Mouse (Mus musculus) lung, embryonic 14.5 days (tissue): ENCODE measurements around the gene Sec1. TPM values are rescaled to one million over a fixed set of nuclear protein-coding genes. Genes with fewer than 3 reads are reported as not detected.

Experiments
- ATAC-seq: fragments of 200-750 bp; cut with Nextera tagmentation; 2 replicates; pipeline ENCODE4 v1.8.0; 2017; ENCODE audit warnings: mild to moderate bottlenecking, moderate TSS enrichment, moderate library complexity; ENCODE audit not compliant: insufficient read depth
- DNase-seq: peaks from one replicate; pipeline ENCODE4 v3.0.0-alpha.2; 2015
- H3K27ac ChIP-seq: fragments of 300-500 bp; sonication (generic); 2 replicates; pipeline ENCODE4 v1.5.1; 2014; ENCODE audit warnings: low read depth, mild to moderate bottlenecking, moderate library complexity
- H3K27me3 ChIP-seq: fragments of 300-500 bp; sonication (generic); 2 replicates; pipeline ENCODE4 v1.6.1; 2014; ENCODE audit warnings: low read length, control low read depth; ENCODE audit not compliant: insufficient read depth
- H3K36me3 ChIP-seq: fragments of 300-500 bp; sonication (generic); 2 replicates; pipeline ENCODE4 v1.6.1; 2014; ENCODE audit warnings: control low read depth; ENCODE audit not compliant: insufficient read depth
- H3K4me1 ChIP-seq: fragments of 300-500 bp; sonication (generic); 2 replicates; pipeline ENCODE4 v1.6.1; 2014; ENCODE audit warnings: antibody characterized with exemption, control low read depth; ENCODE audit not compliant: insufficient read depth
- H3K4me2 ChIP-seq: fragments of 300-500 bp; sonication (generic); 2 replicates; pipeline ENCODE4 v1.6.1; 2014; ENCODE audit warnings: mild to moderate bottlenecking
- H3K4me3 ChIP-seq: fragments of 300-500 bp; sonication (generic); 2 replicates; pipeline ENCODE4 v1.5.1; 2014; ENCODE audit warnings: low read depth, low read length
- H3K9ac ChIP-seq: fragments of 300-500 bp; sonication (generic); 2 replicates; pipeline ENCODE4 v1.6.1; 2014
- H3K9me3 ChIP-seq: fragments of 300-500 bp; sonication (generic); 2 replicates; pipeline ENCODE4 v1.6.1; 2016; ENCODE audit warnings: low read depth, low read length, control low read depth
- CTCF ChIP-seq: IDR thresholded peaks from 2 replicates; pipeline ENCODE4 v1.5.1; 2016; ENCODE audit warnings: antibody characterized with exemption, low read depth
- WGBS: fragments of 180-500 bp; shearing (Covaris S2); extraction: QIAGEN DNeasy Blood & Tissue Kit; methylation state at CpG from one replicate; pipeline ENCODE4 v1.1.7; 2014; 5-methylcytosine and 5-hydroxymethylcytosine counted together
- polyA plus RNA-seq: library from polyadenylated mRNA; unstranded; fragments of >200 nt; fragmentation: Nextera tagmentation; extraction: Ambion mirVana; gene quantifications from 2 replicates; pipeline ENCODE4 v1.2.1, GENCODE M21; 2014

Sec1 gene
- polyA plus RNA-seq, 1 experiment from 2014 or later: not detected

GRCm38 (mm10) chr7:45701072-45701471 lies 6.9 kb upstream of the Sec1 start:
- peak overlapping the region; percentile 38; the same call in 1 of the 2 replicates for H3K4me3 ChIP-seq
- no peak overlapping the region for H3K9ac ChIP-seq
- DNase-seq: no peak
- peak overlapping the region; percentile 69; the same call in 1 of the 2 replicates for H3K4me2 ChIP-seq
- peaks cover 10% of the 10 kb centered on the region for H3K4me1 ChIP-seq
- no peak for TF ChIP-seq CTCF
- 37% methylated on average over 11 of the region's 11 CpGs for WGBS
- no peak for ATAC-seq
- H3K36me3 ChIP-seq: no peaks in the 10 kb centered on the region
- H3K9me3 ChIP-seq: no peaks in the 10 kb centered on the region
- H3K27me3 ChIP-seq: peaks cover 25% of the 10 kb centered on the region
- H3K27ac ChIP-seq: no peak overlapping the region

- ATAC-seq: peak; percentile 18; the same call in 1 of the 2 replicates
- DNase-seq: peak; percentile 88
- peak overlapping the region; percentile 69 for H3K4me2 ChIP-seq
- WGBS: 2% methylated on average over 20 of the region's 20 CpGs
- H3K4me3 ChIP-seq: peak overlapping the region; percentile 38
- H3K9ac ChIP-seq: peak overlapping the region; percentile 21; the same call in 1 of the 2 replicates
- H3K9me3 ChIP-seq: no peaks in the 10 kb centered on the region
- peaks cover 25% of the 10 kb centered on the region for H3K27me3 ChIP-seq
- H3K27ac ChIP-seq: no peak overlapping the region
- no peak for TF ChIP-seq CTCF
- H3K36me3 ChIP-seq: no peaks in the 10 kb centered on the region
- H3K4me1 ChIP-seq: peaks cover 4% of the 10 kb centered on the region
Measured at GRCm38 (mm10) chr7:45700301-45701015, 6.3 kb upstream of the Sec1 start.

GRCm38 (mm10) chr7:45699523-45700141 lies 5.4 kb upstream of the Sec1 start, which contains the start of gene Car11:
TSS of gene Car11 (plus strand) at chr7:45699843.
- Histone ChIP-seq H3K4me2 (peak within 1 kb of the TSS; percentile 69), H3K4me3 (peak within 1 kb of the TSS; percentile 38), H3K27me3 (peaks cover 25% of the 10 kb centered on the region), H3K9me3 (no peaks in the 10 kb centered on the region), H3K9ac (peak within 1 kb of the TSS; percentile 38; the same call in 1 of the 2 replicates), H3K27ac (no peak within 1 kb of the TSS), H3K36me3 (no peaks in the 10 kb centered on the region), H3K4me1 (peaks cover 3% of the 10 kb centered on the region; the same call in 1 of the 2 replicates)
- DNase-seq (no peak), ATAC-seq (no peak)
- no peak for TF ChIP-seq CTCF
- 2% methylated on average over 36 of the region's 36 CpGs for WGBS

- Histone ChIP-seq H3K36me3 (no peaks in the 10 kb centered on the region), H3K4me3 (no peak overlapping the region), H3K27ac (no peak overlapping the region), H3K9me3 (no peaks in the 10 kb centered on the region), H3K4me2 (no peak overlapping the region), H3K9ac (no peak overlapping the region), H3K4me1 (peaks cover 3% of the 10 kb centered on the region; the same call in 1 of the 2 replicates), H3K27me3 (peaks cover 25% of the 10 kb centered on the region)
- ATAC-seq: no peak
- TF ChIP-seq CTCF: no peak
- no peak for DNase-seq
- WGBS: 80% methylated on average over 5 of the region's 7 CpGs
Measured at GRCm38 (mm10) chr7:45697894-45698293, 3.7 kb upstream of the Sec1 start.

- no peak for TF ChIP-seq CTCF
- no peak overlapping the region for H3K9ac ChIP-seq
- 19% methylated on average over 6 of the region's 6 CpGs for WGBS
- DNase-seq: no peak
- no peak overlapping the region for H3K27ac ChIP-seq
- no peaks in the 10 kb centered on the region for H3K4me1 ChIP-seq
- no peak overlapping the region for H3K4me3 ChIP-seq
- H3K36me3 ChIP-seq: no peaks in the 10 kb centered on the region
- H3K4me2 ChIP-seq: no peak overlapping the region
- no peak for ATAC-seq
- peaks cover 18% of the 10 kb centered on the region for H3K27me3 ChIP-seq
- no peaks in the 10 kb centered on the region for H3K9me3 ChIP-seq
Measured at GRCm38 (mm10) chr7:45695098-45695497, 896 bp upstream of the Sec1 start.

- TF ChIP-seq CTCF: no peak
- ATAC-seq (no peak), DNase-seq (no peak)
- Histone ChIP-seq H3K27me3 (no peaks in the 10 kb centered on the region), H3K9ac (no peak overlapping the region), H3K27ac (no peak overlapping the region), H3K9me3 (no peaks in the 10 kb centered on the region), H3K36me3 (no peaks in the 10 kb centered on the region), H3K4me1 (no peaks in the 10 kb centered on the region), H3K4me3 (no peak overlapping the region), H3K4me2 (no peak overlapping the region)
- WGBS: 63% methylated on average over 2 of the region's 2 CpGs
Measured at GRCm38 (mm10) chr7:45692364-45692763, 1.8 kb downstream of the Sec1 start.

GRCm38 (mm10) chr7:45689800-45690199 lies 4.4 kb downstream of the Sec1 start:
- no peak for TF ChIP-seq CTCF
- Histone ChIP-seq H3K36me3 (no peaks in the 10 kb centered on the region), H3K27me3 (no peaks in the 10 kb centered on the region), H3K9me3 (no peaks in the 10 kb centered on the region), H3K4me1 (no peaks in the 10 kb centered on the region), H3K4me2 (no peak overlapping the region), H3K27ac (no peak overlapping the region), H3K4me3 (no peak overlapping the region), H3K9ac (no peak overlapping the region)
- DNase-seq: no peak
- ATAC-seq: no peak
- WGBS: 53% methylated on average over 11 of the region's 11 CpGs
